Mouse (Mus musculus) hindbrain, embryonic 12.5 days (tissue): ENCODE measurements at regions not wholly inside any gene's neighbourhood (a gene's known extent, or its start where the extent isn't known, plus 50 kb on each side); places are given as distances from the start of the nearest gene placed in this dataset.
"Not testable (repeated sequence)": the region's sequence is repeated elsewhere in the genome, so short reads cannot be mapped to it uniquely, and the experiment has no call there.

Experiments
- ATAC-seq: fragments of 200-750 bp; cut with Nextera tagmentation; 2 replicates; pipeline ENCODE4 v1.8.0; 2017; ENCODE audit warnings: moderate TSS enrichment; ENCODE audit not compliant: low FRiP score
- H3K27ac ChIP-seq: fragments of 300-500 bp; sonication (generic); 2 replicates; pipeline ENCODE4 v1.5.1; 2016; ENCODE audit warnings: mild to moderate bottlenecking
- H3K27me3 ChIP-seq: fragments of 300-500 bp; sonication (generic); 2 replicates; pipeline ENCODE4 v1.6.1; 2016; ENCODE audit warnings: mild to moderate bottlenecking
- H3K36me3 ChIP-seq: fragments of 300-500 bp; sonication (generic); 2 replicates; pipeline ENCODE4 v1.6.1; 2016; ENCODE audit warnings: mild to moderate bottlenecking
- H3K4me1 ChIP-seq: fragments of 300-500 bp; sonication (generic); 2 replicates; pipeline ENCODE4 v1.6.1; 2016
- H3K4me2 ChIP-seq: fragments of 300-500 bp; sonication (generic); replicated peaks from 2 replicates; pipeline ENCODE4 v1.6.1; 2016; ENCODE audit warnings: mild to moderate bottlenecking
- H3K4me3 ChIP-seq: fragments of 300-500 bp; sonication (generic); 2 replicates; pipeline ENCODE4 v1.5.1; 2016; ENCODE audit warnings: mild to moderate bottlenecking
- H3K9ac ChIP-seq: fragments of 300-500 bp; sonication (generic); 2 replicates; pipeline ENCODE4 v1.6.1; 2016; ENCODE audit warnings: mild to moderate bottlenecking, moderate library complexity
- H3K9me3 ChIP-seq: fragments of 300-500 bp; sonication (generic); replicated peaks from 2 replicates; pipeline ENCODE4 v1.6.1; 2016; ENCODE audit warnings: mild to moderate bottlenecking
- WGBS: fragments of 180-500 bp; shearing (Covaris S2); methylation state at CpG from one replicate; pipeline ENCODE4 v1.1.7; 2016; 5-methylcytosine and 5-hydroxymethylcytosine counted together

GRCm38 (mm10) chr12:22745556-22745955, 1034.5 kb downstream of the Gm10330 start:
- H3K27me3 ChIP-seq, H3K9me3 ChIP-seq, H3K27ac ChIP-seq, ATAC-seq, H3K4me1 ChIP-seq, H3K36me3 ChIP-seq, H3K9ac ChIP-seq: not testable (repeated sequence)
- Histone ChIP-seq H3K4me3 (peak overlapping the region; percentile 28), H3K4me2 (peak overlapping the region; percentile 40)
- 3% methylated on average over 37 of the region's 40 CpGs for WGBS

GRCm38 (mm10) chr12:22745067-22745466, 1035.0 kb downstream of the Gm10330 start:
- 12% methylated on average over 36 of the region's 43 CpGs for WGBS
- not testable (repeated sequence) for H3K4me1 ChIP-seq, H3K9me3 ChIP-seq, ATAC-seq, H3K36me3 ChIP-seq, H3K27me3 ChIP-seq, H3K9ac ChIP-seq, H3K27ac ChIP-seq
- Histone ChIP-seq H3K4me2 (peak overlapping the region; percentile 40), H3K4me3 (peak overlapping the region; percentile 28)
